Mouse (Mus musculus) adipocyte (in vitro differentiated cells): ENCODE data around the gene Prcd.
"Not testable (repeated sequence)": the region's sequence is repeated elsewhere in the genome, so short reads cannot be mapped to it uniquely, and the experiment has no call there.

Experiments
- DNase-seq: peaks from one replicate; pipeline ENCODE4 v3.0.0-alpha.2; 2016; ENCODE audit warnings: low spot score

Gene Prcd

DNA sequence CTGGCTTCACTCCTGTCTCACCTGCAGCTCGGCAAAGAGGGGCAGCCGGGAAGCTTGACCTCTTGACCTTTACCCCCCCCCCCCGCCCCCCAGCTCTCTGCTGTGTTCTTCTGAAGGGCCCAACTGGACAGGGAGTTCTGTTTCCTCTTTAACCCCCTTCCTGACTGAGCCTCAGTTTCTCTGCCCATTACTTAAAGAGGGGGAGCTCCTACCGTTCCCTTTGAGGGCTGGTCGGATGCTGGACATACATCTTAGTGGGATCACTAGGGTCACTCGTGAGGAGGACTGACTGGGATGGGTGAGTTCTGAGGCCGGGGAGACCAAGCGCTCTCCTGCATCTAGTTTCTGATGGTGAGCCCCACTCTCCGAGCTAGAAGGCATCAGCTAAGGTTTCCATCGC lies at the start of gene Prcd:
TSS of gene Prcd (plus strand) at position 301 of the 400 bp plus-strand sequence.
- no peak for DNase-seq

DNA sequence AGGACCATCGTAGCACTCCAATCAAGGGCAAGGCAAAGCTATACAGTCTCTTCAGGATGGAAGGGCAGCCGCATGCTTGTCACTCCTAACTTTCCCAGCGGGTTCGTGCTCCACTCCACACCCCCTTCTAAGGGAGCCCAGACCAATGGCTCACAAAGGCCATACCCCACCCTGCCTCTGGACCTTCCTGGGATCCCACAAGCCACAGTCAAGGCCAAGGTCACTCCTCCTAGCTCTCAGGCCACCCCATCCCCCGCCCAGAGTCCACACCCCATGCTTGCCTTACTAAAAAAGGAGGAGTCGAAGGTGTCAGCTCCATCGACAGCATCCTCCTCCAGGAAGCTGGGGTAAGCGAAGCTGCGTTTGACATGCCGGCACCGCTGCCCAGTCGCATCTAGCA lies 49.2 kb upstream of the Prcd start:
- DNase-seq: no peak

DNA sequence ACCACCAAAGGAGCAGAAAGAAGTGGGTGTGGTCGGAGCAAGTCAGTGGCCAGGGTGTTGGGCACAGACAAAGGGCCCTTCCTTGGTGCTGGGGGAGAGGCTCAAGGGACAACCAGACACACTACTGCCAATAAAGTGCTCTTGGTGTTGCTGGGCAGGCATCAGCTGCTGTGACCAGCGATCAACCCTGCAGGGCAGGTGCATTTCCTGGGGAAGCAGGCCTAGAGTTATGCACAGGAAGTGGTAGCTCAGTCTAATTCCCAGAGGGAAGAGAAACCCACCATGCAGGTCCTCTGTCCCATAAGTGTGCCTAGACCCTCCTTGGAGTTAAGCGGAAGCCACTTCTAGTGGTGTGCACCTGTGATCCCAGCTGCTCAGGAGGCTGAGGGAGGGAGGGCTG lies 45.6 kb upstream of the Prcd start:
- no peak for DNase-seq

DNA sequence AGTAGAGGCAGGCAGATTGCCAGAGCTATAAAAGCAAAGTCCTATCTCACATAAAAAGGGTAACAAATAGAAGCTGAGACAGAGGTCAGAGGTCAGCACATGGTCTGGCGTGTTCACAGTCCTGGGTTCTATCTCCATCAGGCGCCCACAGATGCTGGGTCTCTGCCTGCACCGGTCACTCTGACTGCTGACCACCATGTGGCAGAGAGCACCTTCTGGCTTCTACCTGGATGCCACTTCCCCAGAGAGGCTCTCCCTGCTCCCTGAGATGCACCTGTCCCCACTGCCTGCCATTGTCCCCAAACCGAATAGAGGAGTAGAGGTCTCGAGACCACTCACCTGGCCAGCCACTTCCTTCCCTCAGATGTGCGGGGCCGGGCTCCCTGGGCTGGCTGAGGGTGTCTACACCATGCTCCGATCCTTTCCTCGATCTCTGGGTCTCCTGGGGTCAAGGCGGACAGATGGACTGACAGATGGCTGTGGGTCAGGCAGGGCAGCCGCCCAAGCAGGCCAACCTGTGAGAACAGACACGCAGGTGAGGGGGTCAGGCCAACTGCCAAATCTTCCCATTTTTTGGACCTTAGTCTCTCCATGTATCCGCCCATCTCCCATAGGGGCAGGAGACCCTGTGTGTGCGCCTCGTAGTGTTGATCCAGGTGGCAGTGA lies 43.2 kb upstream of the Prcd start:
- DNase-seq: no peak

DNA sequence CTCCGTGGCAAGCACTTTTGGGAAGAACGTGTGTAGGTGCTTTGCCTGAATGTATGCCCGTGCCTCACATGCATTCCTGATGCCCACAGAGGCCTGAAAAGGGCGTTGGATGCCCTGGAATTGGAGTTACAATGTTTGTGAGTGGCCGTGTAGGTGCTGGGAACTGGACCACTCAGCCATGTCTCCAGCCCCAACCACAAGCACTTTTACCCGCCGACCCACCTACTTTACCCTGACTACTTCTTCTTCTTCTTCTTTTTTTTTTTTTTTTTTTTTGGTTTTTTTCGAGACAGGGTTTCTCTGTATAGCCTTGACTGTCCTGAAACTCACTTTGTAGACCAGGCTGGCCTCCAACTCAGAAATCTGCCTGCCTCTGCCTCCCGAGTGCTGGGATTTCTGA lies 42.2 kb upstream of the Prcd start:
- not testable (repeated sequence) for DNase-seq

DNA sequence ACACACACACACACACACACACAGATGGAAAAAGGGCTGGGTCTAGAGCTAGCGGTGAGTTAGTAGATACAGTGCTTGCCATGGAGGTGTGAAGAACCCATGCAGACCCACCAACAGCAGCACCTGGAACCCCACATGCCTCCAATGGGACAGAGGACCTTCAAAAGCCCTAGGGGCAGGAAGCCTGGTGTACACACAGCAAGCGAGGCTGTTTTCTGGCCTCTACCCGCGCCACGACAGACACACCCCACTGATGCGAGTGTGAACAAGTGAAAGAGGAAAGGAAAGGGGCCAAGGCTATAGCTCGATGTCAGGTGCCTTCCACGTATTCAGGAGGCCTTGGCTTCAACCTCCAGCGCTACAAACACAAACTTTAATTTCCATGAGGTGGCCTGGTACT lies 41.5 kb upstream of the Prcd start:
- no peak for DNase-seq

DNA sequence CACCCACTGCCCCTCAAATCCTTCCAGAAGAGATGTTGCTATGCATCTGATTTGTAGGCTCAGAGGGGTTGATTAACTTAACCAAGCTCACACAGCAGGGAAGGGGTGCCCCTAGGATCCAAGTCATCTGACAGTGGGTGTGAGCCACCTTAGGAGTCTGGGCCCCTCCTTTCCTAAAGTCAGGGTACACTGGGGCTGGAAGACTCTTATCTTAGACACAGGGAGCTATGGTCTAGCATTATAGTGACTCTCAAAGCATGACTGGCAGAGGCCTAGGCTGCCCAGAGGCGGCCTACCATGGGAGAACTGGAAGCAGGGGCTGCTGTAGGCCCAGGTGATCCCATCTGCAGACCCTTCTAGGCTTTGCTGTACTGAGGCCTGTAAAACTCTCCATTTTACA lies 40.8 kb upstream of the Prcd start:
- no peak for DNase-seq

DNA sequence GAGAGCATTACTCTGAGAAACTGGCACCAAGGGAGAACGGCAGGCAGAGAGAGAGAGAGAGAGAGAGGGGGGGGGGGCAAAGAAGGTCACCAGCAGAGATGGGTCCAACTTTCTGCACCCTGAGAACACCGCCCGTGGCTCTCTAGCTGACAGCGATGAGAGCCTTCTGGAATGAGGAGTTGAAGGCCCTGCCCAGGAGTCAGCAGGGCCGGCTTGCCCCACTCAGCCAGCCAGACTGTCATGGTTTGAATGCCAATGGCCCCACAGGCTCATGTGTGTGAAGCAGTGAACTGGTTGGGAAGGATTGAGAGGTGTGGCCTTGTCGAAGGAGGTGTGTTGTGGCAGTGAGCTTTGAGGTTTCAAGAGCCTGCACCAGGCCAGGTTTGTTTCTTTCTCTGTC lies 40.1 kb upstream of the Prcd start:
- no peak for DNase-seq

DNA sequence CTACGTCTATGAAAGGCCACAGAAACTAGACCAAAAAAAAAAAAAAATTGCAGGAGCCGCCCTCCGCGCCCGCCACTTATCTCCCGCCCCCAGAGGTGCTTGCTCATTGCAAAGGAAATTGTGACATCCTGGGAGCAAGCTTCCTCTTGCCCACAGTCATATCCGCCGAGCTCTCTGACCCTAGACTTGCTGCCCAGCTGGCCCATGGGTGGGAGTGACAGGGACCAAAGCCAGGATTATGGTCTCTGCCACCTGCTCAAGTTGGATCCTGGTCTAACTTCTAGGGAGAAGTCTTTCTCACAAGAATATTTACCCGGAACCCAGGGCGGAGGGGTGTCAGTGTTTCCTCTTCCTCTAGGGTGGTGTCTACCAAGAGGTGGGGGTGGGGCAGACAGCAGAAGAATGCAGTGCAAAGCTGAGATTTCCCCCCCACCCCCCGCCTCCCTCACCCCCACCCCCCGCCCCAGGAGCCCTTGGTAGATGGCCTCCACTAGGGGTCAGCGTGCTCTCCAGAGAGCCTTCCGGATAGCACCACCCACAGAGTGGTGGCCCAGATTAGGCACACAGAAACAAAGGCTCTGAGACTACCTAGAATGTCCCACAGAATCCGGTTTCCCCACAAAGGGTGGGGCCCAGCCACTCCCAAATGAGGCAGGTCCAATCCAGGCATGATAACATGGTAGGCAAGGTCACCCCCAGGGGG lies 37.4 kb upstream of the Prcd start:
- peak; percentile 48 for DNase-seq

DNA sequence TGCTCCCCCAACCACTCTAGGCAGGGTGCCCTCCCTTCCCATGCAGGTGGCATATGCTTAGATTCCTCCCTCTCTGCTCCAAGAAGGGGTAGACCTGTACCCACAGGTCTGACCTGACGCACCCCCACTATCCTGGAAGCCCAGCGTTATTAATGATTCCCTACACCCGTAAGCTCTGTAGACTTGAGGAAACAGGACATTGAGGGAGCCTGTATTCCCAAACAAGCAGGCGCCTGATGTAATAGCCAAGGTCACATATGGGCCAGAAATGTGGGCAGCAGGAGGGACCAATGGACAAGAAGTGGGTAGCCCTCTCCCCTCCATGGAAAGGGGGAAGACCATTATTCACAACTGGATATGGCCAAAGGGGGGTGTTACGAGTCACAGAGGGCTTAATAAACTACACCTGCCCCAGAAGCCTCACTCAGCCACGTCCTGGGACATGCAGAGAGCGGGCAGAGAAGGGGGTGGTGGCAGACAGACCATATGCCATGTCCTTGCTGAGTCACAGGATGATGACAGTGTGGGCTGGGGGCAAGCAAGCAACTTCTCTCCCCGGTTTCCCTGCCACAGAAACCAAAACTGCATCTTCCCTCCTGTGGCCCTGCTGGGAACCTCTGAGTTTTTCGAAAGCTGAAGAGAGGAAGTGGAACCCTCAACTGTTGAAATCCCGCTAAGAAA lies 36.8 kb upstream of the Prcd start:
- DNase-seq: peak; percentile 22

DNA sequence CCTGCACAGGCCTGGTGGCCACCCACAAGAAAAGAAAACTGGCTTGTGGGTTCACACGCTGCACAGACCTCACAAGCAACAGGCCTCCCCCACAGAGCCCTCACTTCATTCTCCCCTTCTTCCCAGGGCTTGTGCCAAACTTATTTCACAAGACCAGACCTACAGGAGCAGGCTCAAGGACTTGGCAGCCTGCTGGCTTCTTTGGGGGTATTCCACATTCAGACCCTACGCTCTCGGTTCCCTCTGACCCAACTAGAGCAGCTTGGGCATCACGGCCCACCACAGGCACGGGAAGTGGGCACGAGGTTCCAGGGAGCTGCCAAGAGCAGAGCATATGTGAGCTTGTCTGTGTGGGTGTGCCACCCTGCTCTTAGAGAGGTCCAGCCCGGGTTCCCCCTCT lies 35.7 kb upstream of the Prcd start:
- DNase-seq: peak; percentile 89

DNA sequence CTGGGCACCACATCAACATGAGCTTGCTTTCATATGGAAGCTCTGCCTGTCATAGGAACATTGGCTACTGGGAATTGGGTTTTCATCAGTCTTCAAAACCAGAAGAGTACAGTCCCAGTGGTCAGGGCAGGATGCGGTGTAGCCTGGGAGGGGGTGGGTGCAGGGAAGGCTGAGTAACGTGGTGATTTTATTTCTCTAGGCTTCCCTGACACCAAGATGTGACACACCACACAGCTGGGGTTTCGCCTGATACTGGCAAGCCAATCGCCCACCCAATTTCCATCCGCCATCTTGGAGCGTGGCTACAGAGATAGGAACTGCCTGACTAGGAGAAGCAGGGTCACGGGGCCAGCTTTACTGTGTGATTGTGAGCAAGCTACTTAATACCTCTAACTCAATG lies 34.7 kb upstream of the Prcd start:
- DNase-seq: no peak

DNA sequence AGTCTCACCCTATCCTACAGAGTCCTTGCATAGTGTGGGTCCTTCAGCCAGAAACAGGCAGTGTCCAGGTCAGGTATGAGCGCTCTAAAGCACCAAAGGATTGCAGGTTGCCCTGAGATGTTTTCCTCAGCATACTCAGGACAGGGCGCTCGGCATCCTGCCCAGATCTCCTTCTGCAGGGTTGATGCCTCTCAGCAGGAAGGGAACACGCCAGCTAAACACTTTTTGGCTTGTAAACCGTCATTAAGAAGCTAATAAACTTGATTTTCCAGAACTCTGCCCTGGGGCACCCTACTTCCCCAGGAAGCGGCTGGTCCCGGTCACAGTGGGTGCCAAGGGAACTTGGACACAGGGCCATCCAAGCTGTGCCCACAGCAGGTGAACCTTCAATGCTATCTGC lies 34.2 kb upstream of the Prcd start:
- no peak for DNase-seq

DNA sequence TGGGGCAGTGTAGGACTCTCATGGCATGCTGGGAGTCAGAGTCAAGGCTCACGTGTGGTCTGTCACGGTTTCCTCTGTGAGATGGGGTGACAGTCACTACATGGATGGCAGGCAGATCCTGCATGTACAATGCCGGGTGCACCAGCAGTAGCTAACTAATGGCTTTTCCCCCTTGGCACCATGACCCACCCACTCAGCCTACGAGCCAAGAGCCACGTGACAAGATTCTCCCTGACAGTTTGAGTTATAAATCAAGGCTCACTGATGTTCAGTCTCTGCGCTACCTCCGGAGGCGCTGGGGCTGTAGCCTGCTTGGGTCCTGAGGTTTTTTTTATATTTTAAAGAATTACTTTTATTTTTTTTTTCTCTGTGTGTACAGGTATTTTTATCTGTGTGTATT lies 33.8 kb upstream of the Prcd start:
- peak; percentile 17 for DNase-seq

DNA sequence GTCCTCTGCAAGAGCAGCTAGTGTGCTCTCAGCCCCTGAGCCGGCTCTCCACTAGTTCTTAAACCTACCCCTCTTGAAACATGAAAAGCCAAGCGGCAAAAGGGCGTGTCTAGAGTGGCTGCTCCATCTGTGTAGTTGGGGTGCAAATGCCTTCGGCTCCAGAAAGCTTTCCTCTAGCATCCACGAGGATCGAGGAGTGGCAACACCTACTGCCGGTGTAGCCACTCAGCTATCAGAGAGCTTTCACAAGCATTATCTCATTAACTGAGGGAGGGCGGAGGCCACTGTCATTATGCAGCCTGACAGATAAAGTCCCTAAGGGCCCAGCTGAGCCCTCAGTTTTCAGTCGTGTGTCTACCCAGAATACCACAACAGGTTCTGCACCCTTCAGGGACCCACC lies 33.3 kb upstream of the Prcd start:
- DNase-seq: peak; percentile 13

DNA sequence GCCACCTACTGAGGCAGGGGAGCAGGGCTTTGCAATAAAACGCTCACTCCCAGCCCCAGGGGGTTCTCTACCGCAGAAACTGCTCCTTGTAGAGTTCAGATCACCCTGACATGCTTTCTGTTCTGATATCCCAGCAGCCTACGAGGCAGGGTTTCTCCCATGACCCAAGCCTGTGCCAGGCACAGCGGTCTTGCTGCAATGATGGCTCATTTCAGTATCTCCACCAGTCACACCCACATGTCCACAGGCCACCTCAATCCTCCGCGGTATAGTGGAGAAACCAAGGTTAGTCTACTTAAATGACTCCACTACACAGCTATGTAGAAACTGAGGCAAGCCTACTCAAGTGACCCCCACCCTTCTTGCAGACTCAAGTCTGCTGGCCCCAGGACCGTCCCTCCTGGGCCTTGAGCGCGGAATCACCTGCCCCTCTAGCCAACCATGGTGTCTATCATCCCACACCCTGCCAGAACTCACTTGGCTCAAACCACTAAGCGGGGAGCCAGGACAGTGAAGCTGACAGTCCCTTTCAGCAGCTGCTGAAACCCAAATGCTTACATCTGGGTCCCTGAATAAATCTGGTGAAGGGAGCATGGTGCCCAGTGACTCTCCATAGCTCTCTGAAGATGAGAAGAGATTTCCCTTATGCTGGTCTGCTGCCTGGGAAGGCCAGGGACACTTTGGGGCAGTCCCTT lies 32.6 kb upstream of the Prcd start:
- no peak for DNase-seq

DNA sequence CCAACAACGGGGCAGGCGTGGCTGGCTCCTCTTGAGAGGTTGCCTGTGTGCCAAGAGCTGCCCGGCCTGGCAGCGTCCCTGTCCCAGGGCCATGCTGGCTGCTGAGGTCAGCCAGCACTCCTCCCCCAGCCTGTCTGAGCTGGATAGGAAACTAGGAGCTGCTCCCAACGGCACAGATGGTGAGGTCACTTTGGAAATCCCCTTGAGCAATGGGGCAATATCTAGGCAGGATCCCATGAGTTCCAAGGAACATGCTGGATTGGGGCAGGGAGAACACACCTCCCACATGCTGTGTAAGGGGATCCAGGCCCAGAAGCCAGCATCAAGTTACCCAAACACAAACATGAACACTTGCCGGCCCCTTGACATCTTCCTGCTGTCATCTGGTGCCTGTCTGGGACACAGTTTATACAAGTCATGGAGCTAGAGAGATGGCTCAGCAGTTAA lies 32.1 kb upstream of the Prcd start:
- DNase-seq: peak; percentile 99

DNA sequence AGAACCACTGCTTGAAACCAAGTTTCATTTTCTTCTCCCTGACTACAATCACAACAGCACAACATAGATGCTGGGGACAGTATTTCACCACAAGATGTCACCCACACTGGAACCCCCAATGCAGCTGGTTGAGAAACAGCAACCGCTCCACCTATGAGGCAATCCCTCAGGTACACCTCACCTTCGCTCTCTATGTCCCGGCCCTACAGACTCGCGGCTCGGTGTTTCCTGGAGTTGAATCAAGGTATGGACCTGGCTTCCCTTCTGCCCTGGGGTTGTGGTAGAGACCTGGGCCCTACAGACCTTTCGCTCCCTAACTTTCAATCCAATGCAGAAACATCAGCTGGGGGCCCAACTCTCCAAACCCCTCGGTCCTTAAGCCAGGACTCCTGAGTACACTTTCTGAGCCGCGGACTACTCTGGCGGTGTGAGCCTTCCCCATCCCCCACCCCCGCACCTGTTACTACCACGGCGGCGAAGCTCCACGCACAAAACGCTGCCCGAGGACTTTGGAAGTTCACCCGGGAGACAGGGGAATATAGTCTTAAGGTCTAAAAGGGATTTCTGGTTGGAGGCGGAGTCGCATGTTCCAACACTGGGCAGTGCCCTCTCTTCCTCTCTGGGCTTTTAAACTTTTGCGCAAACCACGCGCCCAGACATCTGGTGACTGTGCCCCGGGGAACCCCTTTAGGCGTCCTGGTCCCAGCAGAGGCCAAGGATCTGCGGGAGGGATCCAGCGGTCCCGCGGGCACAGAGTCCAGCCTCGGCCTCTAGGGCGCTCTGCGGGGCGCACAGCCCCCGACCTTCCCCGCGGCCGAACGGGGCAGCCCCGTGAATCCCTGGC lies 29.8 kb upstream of the Prcd start:
- DNase-seq: peak; percentile 59

DNA sequence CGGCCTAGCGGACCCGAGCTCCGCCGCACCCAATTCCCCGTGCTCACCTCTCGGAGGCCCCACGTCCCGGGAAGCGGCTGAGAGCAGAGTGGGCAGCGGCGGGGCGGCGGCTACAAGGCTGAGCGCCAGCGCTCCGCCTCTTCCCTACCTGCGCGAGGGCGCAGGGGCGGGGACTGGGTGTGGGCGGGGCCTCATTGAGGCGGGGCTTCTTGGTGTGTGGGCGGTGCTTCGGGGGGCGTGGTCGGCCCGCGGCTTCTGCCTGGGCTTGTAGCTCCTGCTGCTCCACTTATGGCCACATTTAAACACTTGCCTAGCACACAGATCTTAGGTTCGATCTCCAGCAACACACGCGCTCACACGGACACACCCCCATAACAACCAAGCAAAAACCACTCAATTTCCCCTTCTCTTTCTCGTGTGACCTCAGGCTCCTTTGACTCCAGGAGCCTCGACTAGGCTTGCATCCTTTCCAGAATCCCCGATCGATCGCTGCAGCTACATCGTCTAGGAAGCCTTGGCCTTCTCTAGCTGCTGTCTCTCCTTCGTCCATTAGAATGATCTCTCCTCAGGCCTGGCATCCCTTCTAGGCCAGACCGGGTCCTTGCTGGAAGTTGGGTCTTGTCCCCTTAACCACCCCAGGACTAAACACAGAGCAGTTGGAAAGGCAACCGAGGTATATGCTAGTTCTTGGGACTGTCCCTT lies 29.1 kb upstream of the Prcd start:
- DNase-seq: peak; percentile 81

DNA sequence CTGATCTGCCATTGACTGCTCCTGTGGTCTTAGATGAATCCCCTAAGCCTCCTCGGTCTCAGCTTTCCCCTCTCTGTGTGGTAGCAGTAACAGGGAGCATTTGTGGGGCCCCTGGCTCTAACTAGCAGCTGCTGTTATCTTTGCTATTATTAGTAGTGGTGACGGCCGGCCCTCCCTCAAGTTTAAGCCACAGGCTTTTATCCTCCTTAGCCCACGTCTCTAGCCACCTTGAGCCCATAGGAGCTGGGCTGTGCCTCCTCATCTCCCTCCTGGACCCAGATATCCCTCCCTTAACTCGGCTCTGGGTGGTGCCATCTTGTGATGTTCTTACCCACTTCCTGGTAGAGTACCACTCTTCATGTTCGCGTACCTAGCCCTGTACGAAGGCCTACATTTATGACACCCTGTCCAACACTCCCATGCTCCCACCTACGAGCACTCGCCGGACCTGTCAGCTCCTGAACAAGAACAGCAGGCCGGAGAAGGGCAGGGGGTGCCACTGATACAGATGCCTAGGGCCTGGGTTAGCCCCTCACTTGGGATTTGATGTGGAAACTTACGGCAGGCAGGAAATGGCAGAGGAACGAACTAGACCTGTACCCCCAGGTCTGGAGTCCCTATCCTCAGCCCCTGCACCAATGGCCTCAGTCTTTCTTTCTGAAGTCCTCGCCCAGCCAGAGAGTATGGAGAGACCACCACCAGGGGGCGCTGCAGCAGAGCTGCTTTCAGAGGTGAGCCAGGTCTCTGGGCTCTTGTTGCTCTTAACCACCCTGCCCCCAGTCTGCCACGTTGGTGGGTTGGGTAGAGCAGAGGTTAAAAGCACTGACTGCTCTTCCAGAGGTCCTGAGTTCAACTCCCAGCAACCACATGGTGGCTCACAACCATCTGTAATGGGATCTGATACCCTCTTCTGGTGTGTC lies 28.0 kb upstream of the Prcd start:
- peak; percentile 57 for DNase-seq
